Mouse (Mus musculus) liver, adult 2 months (tissue): Measurements from ENCODE around the gene Ctc1. TPM values are rescaled to one million over a fixed set of nuclear protein-coding genes. Genes with fewer than 3 reads are reported as not detected.

ENCODE experiments used
- DNase-seq: peaks from one replicate; pipeline ENCODE4 v3.0.0-alpha.2; 2011; ENCODE audit warnings: low read depth, low spot score; ENCODE audit errors: extremely low read depth
- H3K27ac ChIP-seq: fragments of 200-500 bp; replicated peaks from 2 replicates; pipeline ENCODE4 v1.5.1; 2012; ENCODE audit warnings: low read depth, mild to moderate bottlenecking, control low read depth, inconsistent platforms, low read length; ENCODE audit not compliant: insufficient read depth
- H3K27me3 ChIP-seq: fragments of 200-500 bp; 2 replicates; pipeline ENCODE4 v1.6.1; 2012; ENCODE audit warnings: mild to moderate bottlenecking, moderate library complexity, low read length, inconsistent platforms; ENCODE audit not compliant: control insufficient read depth, insufficient read depth
- H3K36me3 ChIP-seq: fragments of 200-500 bp; 2 replicates; pipeline ENCODE4 v1.6.1; 2012; ENCODE audit warnings: low read length, inconsistent platforms; ENCODE audit not compliant: control insufficient read depth, insufficient read depth
- H3K4me1 ChIP-seq: fragments of 200-500 bp; 2 replicates; pipeline ENCODE4 v1.6.1; 2011; ENCODE audit warnings: low read length; ENCODE audit not compliant: control insufficient read depth, insufficient read depth
- H3K4me3 ChIP-seq: fragments of 200-500 bp; 2 replicates; pipeline ENCODE4 v1.5.1; 2011; ENCODE audit warnings: low read depth, mild to moderate bottlenecking, control low read depth, low read length, moderate library complexity; ENCODE audit not compliant: insufficient read depth
- H3K79me2 ChIP-seq: fragments of 200-500 bp; 2 replicates; pipeline ENCODE4 v1.6.1; 2012; ENCODE audit warnings: inconsistent platforms, mild to moderate bottlenecking, low read length, moderate library complexity; ENCODE audit not compliant: control insufficient read depth, insufficient read depth
- H3K9ac ChIP-seq: fragments of 200-500 bp; 2 replicates; pipeline ENCODE4 v1.6.1; 2012; ENCODE audit warnings: low read depth, mild to moderate bottlenecking, control low read depth, inconsistent platforms, low read length
- CTCF ChIP-seq: fragments of 200-500 bp; IDR thresholded peaks from 2 replicates; pipeline ENCODE4 v1.5.1; 2011; ENCODE audit warnings: low read depth, low read length, control low read depth
- POLR2A ChIP-seq: fragments of 200-500 bp; IDR thresholded peaks from 2 replicates; pipeline ENCODE4 v1.6.1; 2011; ENCODE audit warnings: low read length, control low read depth; ENCODE audit not compliant: insufficient read depth; ENCODE audit errors: extremely low read depth
- WGBS: fragments of 180-500 bp; shearing (Covaris S2); methylation state at CpG from one replicate; pipeline ENCODE4 v1.1.7; 2018; 5-methylcytosine and 5-hydroxymethylcytosine counted together
- polyA plus RNA-seq: library from polyadenylated mRNA; depleted of rRNA; stranded (reverse); fragments of >200 nt; gene quantifications from 2 replicates; pipeline ENCODE4 v1.2.3, GENCODE M21; 2012; rRNA removed
- total RNA-seq: library from RNA; depleted of rRNA; stranded (reverse); fragments of >200 nt; gene quantifications from 2 replicates; pipeline ENCODE4 v1.2.3, GENCODE M21; 2014; rRNA removed

Ctc1 gene
- total and polyA plus RNA-seq, 2 experiments = 2.6 to 12.5 TPM

DNA sequence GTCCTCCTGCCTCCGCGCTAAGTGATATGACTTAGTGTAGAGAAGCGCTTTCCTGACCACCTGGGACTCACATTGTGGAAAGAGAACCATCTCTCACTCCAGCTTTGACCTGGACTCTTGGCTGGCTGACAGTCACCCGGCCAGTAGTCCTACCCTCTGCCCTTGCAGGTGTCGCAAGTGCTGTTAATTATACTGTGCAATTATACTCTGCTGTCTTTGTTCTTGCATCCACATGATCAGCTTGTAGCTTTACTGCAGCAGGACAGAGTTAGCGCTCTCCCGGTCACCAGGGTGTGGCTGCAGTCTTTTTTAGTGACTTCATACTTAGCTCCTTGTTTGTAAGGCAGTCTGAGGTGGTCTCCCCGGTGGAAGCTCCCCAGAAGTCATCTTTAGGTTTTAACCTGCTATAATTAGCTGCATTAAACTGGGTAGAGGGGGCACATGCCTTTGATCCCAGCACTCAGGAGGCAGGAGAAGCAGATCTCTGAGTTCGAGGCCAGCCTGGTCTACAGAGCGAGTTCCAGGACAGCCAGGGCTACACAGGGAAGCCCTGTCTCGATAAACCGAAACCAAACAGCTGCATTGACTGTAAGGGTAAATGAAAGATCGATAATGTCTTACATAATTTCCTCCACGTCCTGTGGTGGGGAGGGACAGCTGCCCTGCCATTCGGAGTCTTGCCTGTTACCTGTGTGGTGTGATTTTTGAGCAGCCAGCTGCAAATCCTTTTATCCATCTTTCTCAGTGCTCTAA, 64.6 kb downstream of the Ctc1 start:
- Histone ChIP-seq H3K4me1 (no peaks in the 10 kb centered on the region), H3K9ac (no peak overlapping the region), H3K36me3 (no peaks in the 10 kb centered on the region), H3K27ac (peak overlapping the region; percentile 32; the same call in 1 of the 2 replicates), H3K27me3 (no peaks in the 10 kb centered on the region), H3K4me3 (no peak overlapping the region), H3K79me2 (no peaks in the 10 kb centered on the region)
- 40% methylated on average over 15 of the region's 15 CpGs for WGBS
- DNase-seq = peak; percentile 78
- TF ChIP-seq CTCF = no peak
- TF ChIP-seq POLR2A = no peak

DNA sequence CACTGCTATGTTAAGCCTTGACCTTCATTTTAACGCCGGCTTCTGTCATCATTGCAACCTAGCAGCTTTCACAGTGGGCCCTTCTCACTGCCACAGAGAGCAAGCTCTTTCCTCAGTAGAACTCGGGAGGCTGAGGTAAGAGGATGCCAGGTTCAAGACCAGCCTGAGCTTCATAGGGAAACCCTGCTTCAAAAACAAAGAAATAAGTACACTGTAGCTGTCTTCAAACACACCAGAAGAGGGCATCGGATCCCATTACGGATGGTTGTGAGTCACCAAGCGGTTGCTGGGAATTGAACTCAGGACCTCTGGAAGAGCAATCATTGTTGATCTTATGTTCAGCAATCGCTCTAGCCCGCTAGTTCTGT, 65.1 kb downstream of the Ctc1 start:
- no peak for DNase-seq
- Histone ChIP-seq H3K27ac (0 out of 2 replicates have a peak overlapping the region, but pooled peaks have one; percentile 9), H3K79me2 (no peaks in the 10 kb centered on the region), H3K4me1 (no peaks in the 10 kb centered on the region), H3K27me3 (no peaks in the 10 kb centered on the region), H3K4me3 (no peak overlapping the region), H3K36me3 (no peaks in the 10 kb centered on the region), H3K9ac (no peak overlapping the region)
- WGBS = 79% methylated on average over 8 of the region's 8 CpGs
- TF ChIP-seq CTCF = no peak
- TF ChIP-seq POLR2A = no peak

DNA sequence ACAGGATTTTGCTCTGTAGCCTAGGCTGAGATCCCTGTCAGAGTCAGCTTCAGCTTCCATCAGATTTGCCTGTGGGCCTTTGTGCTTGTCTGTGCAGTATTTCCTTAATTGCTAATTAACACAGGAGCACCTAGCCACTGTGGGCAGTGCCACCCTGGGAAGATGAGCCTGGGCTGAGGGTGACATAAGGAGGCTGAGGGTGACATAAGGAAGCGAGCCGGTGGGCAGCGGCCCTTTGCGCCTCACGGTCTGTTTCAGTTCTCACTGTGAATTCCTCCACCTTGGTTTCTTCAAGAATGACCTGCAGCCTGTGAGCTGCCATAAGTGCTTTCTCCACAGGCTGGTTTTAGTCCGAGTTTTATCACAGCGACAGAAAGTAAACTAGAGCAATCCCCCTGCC, 65.9 kb downstream of the Ctc1 start:
- H3K27me3 ChIP-seq = no peaks in the 10 kb centered on the region
- no peak for DNase-seq
- H3K4me3 ChIP-seq = no peak overlapping the region
- H3K27ac ChIP-seq = no peak overlapping the region
- no peak overlapping the region for H3K9ac ChIP-seq
- no peak for TF ChIP-seq CTCF
- TF ChIP-seq POLR2A = no peak
- no peaks in the 10 kb centered on the region for H3K79me2 ChIP-seq
- WGBS = 86% methylated on average over 7 of the region's 7 CpGs
- no peaks in the 10 kb centered on the region for H3K4me1 ChIP-seq
- H3K36me3 ChIP-seq = no peaks in the 10 kb centered on the region

DNA sequence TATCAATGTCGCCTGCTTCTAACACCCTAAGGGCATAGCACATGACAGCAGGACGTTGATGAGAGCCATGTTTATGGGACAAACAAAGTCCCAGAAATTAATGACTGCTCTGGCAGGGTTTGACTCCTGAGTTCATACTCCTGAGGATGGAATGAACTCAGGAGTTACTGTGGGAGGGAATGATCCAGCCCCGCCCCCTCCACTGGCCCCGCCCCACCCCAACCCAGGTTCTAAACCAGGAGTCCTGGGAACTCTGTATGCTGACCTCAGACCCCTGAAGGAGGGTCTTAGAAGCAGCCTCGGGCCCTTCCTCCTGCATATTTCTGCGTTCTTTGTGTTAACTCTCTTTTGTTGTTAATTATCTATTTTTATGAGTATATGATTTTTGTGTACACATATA, 69.9 kb downstream of the Ctc1 start:
- WGBS = 70% methylated on average over 6 of the region's 6 CpGs
- Histone ChIP-seq H3K27ac (no peak overlapping the region), H3K4me3 (no peak overlapping the region), H3K4me1 (peaks cover 10% of the 10 kb centered on the region), H3K27me3 (no peaks in the 10 kb centered on the region), H3K79me2 (peaks cover 16% of the 10 kb centered on the region), H3K9ac (no peak overlapping the region), H3K36me3 (peaks cover 2% of the 10 kb centered on the region; the same call in 1 of the 2 replicates)
- no peak for TF ChIP-seq POLR2A
- TF ChIP-seq CTCF = no peak
- DNase-seq = no peak

Other genes starting within 250 kb of the Ctc1 start
- 41.3 and 45.8 TPM in 2 replicates for gene Ndel1, start 144.1 kb upstream of the Ctc1 start, total RNA-seq
- 27.5 and 33.8 TPM in 2 replicates for gene Ndel1, start 144.1 kb upstream of the Ctc1 start, polyA plus RNA-seq
- under 0.01 and 0.07 TPM in 2 replicates for gene Rnf222, start 127.4 kb upstream of the Ctc1 start, total RNA-seq
- gene Rnf222, start 127.4 kb upstream of the Ctc1 start, polyA plus RNA-seq = 0.11 TPM in 1 of 2 replicates, not detected in the other
- 1,005 and 1,133 TPM in 2 replicates for gene Rpl26, start 114.3 kb upstream of the Ctc1 start, total RNA-seq
- 292 and 293 TPM in 2 replicates for gene Rpl26, start 114.3 kb upstream of the Ctc1 start, polyA plus RNA-seq
- not detected in 2 replicates for gene Odf4, start 88.8 kb upstream of the Ctc1 start, total RNA-seq
- gene Odf4, start 88.8 kb upstream of the Ctc1 start, polyA plus RNA-seq = not detected in 2 replicates
- gene Arhgef15, start 58.4 kb upstream of the Ctc1 start, total RNA-seq = 2.4 and 3.2 TPM in 2 replicates
- 11.7 and 14.8 TPM in 2 replicates for gene Arhgef15, start 58.4 kb upstream of the Ctc1 start, polyA plus RNA-seq
- gene Slc25a35, start 47.8 kb upstream of the Ctc1 start, total RNA-seq = 0.28 and 0.81 TPM in 2 replicates
- 2.4 and 2.5 TPM in 2 replicates for gene Slc25a35, start 47.8 kb upstream of the Ctc1 start, polyA plus RNA-seq
- gene Rangrf, start 40.7 kb upstream of the Ctc1 start, total RNA-seq = 3.1 and 6.8 TPM in 2 replicates
- 5.5 and 6.1 TPM in 2 replicates for gene Rangrf, start 40.7 kb upstream of the Ctc1 start, polyA plus RNA-seq
- gene Pfas, start 7.5 kb upstream of the Ctc1 start, total RNA-seq = 7.0 and 9.4 TPM in 2 replicates
- gene Pfas, start 7.5 kb upstream of the Ctc1 start, polyA plus RNA-seq = 4.9 and 5.0 TPM in 2 replicates
- gene Aurkb, start 29.7 kb downstream of the Ctc1 start, total RNA-seq = 0.37 and 1.2 TPM in 2 replicates
- gene Aurkb, start 29.7 kb downstream of the Ctc1 start, polyA plus RNA-seq = 0.34 and 0.66 TPM in 2 replicates
- 6.1 and 6.5 TPM in 2 replicates for gene Borcs6, start 43.8 kb downstream of the Ctc1 start, total RNA-seq
- gene Borcs6, start 43.8 kb downstream of the Ctc1 start, polyA plus RNA-seq = 10.5 and 11.2 TPM in 2 replicates
- gene Tmem107, start 54.9 kb downstream of the Ctc1 start, total RNA-seq = 1.8 and 2.2 TPM in 2 replicates
- gene Tmem107, start 54.9 kb downstream of the Ctc1 start, polyA plus RNA-seq = 3.3 and 4.7 TPM in 2 replicates
- 5.2 and 6.4 TPM in 2 replicates for gene Vamp2, start 72.6 kb downstream of the Ctc1 start, total RNA-seq
- gene Vamp2, start 72.6 kb downstream of the Ctc1 start, polyA plus RNA-seq = 21.7 and 36.9 TPM in 2 replicates
- 8.0 and 9.0 TPM in 2 replicates for gene Per1, start 79.3 kb downstream of the Ctc1 start, total RNA-seq
- gene Per1, start 79.3 kb downstream of the Ctc1 start, polyA plus RNA-seq = 4.6 and 6.9 TPM in 2 replicates
- not detected in 2 replicates for gene Hes7, start 104.5 kb downstream of the Ctc1 start, total RNA-seq
- 0.05 TPM in 1 of 2 replicates, not detected in the other for gene Hes7, start 104.5 kb downstream of the Ctc1 start, polyA plus RNA-seq
- gene 9130213A22Rik, start 106.7 kb downstream of the Ctc1 start, total RNA-seq = 0.13 TPM in 1 of 2 replicates, not detected in the other
- 0.05 and 0.10 TPM in 2 replicates for gene 9130213A22Rik, start 106.7 kb downstream of the Ctc1 start, polyA plus RNA-seq
- gene Aloxe3, start 110.0 kb downstream of the Ctc1 start, total RNA-seq = not detected in 2 replicates
- 0.09 TPM in 1 of 2 replicates, not detected in the other for gene Aloxe3, start 110.0 kb downstream of the Ctc1 start, polyA plus RNA-seq
- not detected in 2 replicates for gene Alox12b, start 141.1 kb downstream of the Ctc1 start, total RNA-seq
- not detected in 2 replicates for gene Alox12b, start 141.1 kb downstream of the Ctc1 start, polyA plus RNA-seq
- gene Alox8, start 181.9 kb downstream of the Ctc1 start, total RNA-seq = not detected in 2 replicates
- not detected in 2 replicates for gene Alox8, start 181.9 kb downstream of the Ctc1 start, polyA plus RNA-seq
- not detected in 2 replicates for gene Gucy2e, start 221.1 kb downstream of the Ctc1 start, total RNA-seq
- gene Gucy2e, start 221.1 kb downstream of the Ctc1 start, polyA plus RNA-seq = not detected in 2 replicates